Mouse (Mus musculus) neural tube, embryonic 14.5 days (tissue): Measurements from ENCODE around the gene Cbarp. TPM values are rescaled to one million over a fixed set of nuclear protein-coding genes. Genes with fewer than 3 reads are reported as not detected.
A peak's percentile ranks its signal among the peaks of the same experiment; 100 is the strongest.
"Not testable (repeated sequence)": the region's sequence is repeated elsewhere in the genome, so short reads cannot be mapped to it uniquely, and the experiment has no call there.

Experiments
- ATAC-seq: fragments of 200-750 bp; cut with Nextera tagmentation; 2 replicates; pipeline ENCODE4 v1.8.0; 2017; ENCODE audit warnings: low read depth, mild to moderate bottlenecking, moderate TSS enrichment, moderate library complexity
- H3K27ac ChIP-seq: fragments of 300-500 bp; sonication (generic); 2 replicates; pipeline ENCODE4 v1.5.1; 2014; ENCODE audit warnings: low read depth, mild to moderate bottlenecking, control low read depth, low read length, moderate library complexity, mixed read lengths
- H3K27me3 ChIP-seq: fragments of 300-500 bp; sonication (generic); 2 replicates; pipeline ENCODE4 v1.6.1; 2014; ENCODE audit warnings: low read length; ENCODE audit not compliant: control insufficient read depth, insufficient read depth
- H3K36me3 ChIP-seq: fragments of 300-500 bp; sonication (generic); 2 replicates; pipeline ENCODE4 v1.6.1; 2014; ENCODE audit warnings: low read length, mixed read lengths; ENCODE audit not compliant: control insufficient read depth, insufficient read depth
- H3K4me1 ChIP-seq: fragments of 300-500 bp; sonication (generic); 2 replicates; pipeline ENCODE4 v1.6.1; 2014; ENCODE audit warnings: low read length; ENCODE audit not compliant: control insufficient read depth, insufficient read depth
- H3K4me2 ChIP-seq: fragments of 300-500 bp; sonication (generic); 2 replicates; pipeline ENCODE4 v1.6.1; 2014; ENCODE audit warnings: mild to moderate bottlenecking, low read depth, low read length, control low read depth
- H3K4me3 ChIP-seq: fragments of 300-500 bp; sonication (generic); 2 replicates; pipeline ENCODE4 v1.5.1; 2014; ENCODE audit warnings: low read depth, low read length, control low read depth, mixed read lengths
- H3K9ac ChIP-seq: fragments of 300-500 bp; sonication (generic); replicated peaks from 2 replicates; pipeline ENCODE4 v1.6.1; 2014; ENCODE audit warnings: low read depth, mild to moderate bottlenecking, control low read depth, low read length, mixed read lengths
- H3K9me3 ChIP-seq: fragments of 300-500 bp; sonication (generic); 2 replicates; pipeline ENCODE4 v1.6.1; 2016; ENCODE audit warnings: low read length; ENCODE audit not compliant: control insufficient read depth
- WGBS: fragments of 180-500 bp; shearing (Covaris S2); extraction: QIAGEN DNeasy Blood & Tissue Kit; methylation state at CpG from one replicate; pipeline ENCODE4 v1.1.7; 2014; 5-methylcytosine and 5-hydroxymethylcytosine counted together
- polyA plus RNA-seq: library from polyadenylated mRNA; unstranded; fragments of >200 nt; fragmentation: Nextera tagmentation; extraction: Ambion mirVana; gene quantifications from 2 replicates; pipeline ENCODE4 v1.2.1, GENCODE M21; 2014

Gene Cbarp
- polyA plus RNA-seq, 1 experiment from 2014 or later = 101 TPM

- Histone ChIP-seq H3K27ac (peak overlapping the region; percentile 85), H3K4me2 (peak overlapping the region; percentile 63), H3K4me1 (peaks cover 31% of the 10 kb centered on the region), H3K27me3 (no peaks in the 10 kb centered on the region), H3K36me3 (peaks cover 26% of the 10 kb centered on the region), H3K4me3 (no peak overlapping the region; the same call in 1 of the 2 replicates), H3K9me3 (no peaks in the 10 kb centered on the region), H3K9ac (peak overlapping the region; percentile 62)
- 79% methylated on average over 45 of the region's 45 CpGs for WGBS
- no peak for ATAC-seq
Measured at GRCm38 (mm10) chr10:80171760-80172526, 31.3 kb upstream of the Cbarp start.

- no peak overlapping the region for H3K4me3 ChIP-seq
- H3K4me1 ChIP-seq = peaks cover 36% of the 10 kb centered on the region
- H3K4me2 ChIP-seq = no peak overlapping the region
Measured at GRCm38 (mm10) chr10:80171252-80171651, 30.6 kb upstream of the Cbarp start.

DNA sequence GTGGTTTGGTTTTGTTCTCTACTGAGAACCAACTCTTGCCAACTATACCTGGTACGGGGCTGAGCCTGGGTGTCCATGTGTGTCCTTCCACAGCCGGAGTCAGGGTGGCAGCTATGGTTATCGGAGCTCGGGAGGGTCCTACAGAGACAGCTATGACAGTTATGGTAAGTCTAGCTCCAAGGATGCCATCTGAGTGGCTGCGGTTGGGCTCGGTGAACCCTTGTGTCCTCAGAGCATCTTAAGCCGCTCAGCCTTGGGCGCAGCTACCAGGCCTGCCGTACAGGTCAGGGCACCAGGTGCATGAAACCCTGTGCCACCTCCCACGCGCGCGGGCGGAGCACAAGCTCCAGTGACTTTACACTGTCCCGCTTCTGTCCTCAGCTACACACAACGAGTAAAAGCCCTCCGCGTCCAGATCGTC lies 30.0 kb upstream of the Cbarp start:
- no peak overlapping the region for H3K4me2 ChIP-seq
- WGBS = 95% methylated on average over 19 of the region's 19 CpGs
- ATAC-seq = no peak
- no peaks in the 10 kb centered on the region for H3K27me3 ChIP-seq
- no peak overlapping the region for H3K9ac ChIP-seq
- H3K9me3 ChIP-seq = no peaks in the 10 kb centered on the region
- no peak overlapping the region for H3K4me3 ChIP-seq
- peaks cover 37% of the 10 kb centered on the region for H3K4me1 ChIP-seq
- peaks cover 26% of the 10 kb centered on the region for H3K36me3 ChIP-seq
- H3K27ac ChIP-seq = no peak overlapping the region

More at GRCm38 (mm10) chr10:80171252-80171651, 30.6 kb upstream of the Cbarp start:
- 94% methylated on average over 15 of the region's 15 CpGs for WGBS
- no peak overlapping the region for H3K27ac ChIP-seq
- no peaks in the 10 kb centered on the region for H3K27me3 ChIP-seq
- peaks cover 26% of the 10 kb centered on the region for H3K36me3 ChIP-seq
- no peaks in the 10 kb centered on the region for H3K9me3 ChIP-seq
- H3K9ac ChIP-seq = no peak overlapping the region
- ATAC-seq = no peak

DNA sequence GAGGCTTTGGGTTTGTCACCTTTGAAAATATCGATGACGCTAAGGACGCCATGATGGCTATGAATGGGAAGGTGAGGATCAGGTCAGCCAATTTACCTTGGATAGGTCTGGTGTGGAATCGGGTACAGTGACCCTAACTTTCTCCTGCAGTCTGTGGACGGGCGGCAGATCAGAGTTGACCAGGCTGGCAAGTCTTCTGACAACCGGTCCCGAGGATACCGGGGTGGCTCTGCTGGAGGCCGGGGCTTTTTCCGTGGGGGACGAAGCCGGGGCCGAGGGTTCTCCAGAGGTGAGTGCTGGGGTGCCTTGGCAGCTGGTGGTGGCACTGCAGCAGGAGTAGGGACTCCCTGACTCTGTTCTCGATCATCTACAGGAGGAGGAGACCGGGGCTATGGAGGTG lies 29.4 kb upstream of the Cbarp start:
- Histone ChIP-seq H3K4me3 (no peak overlapping the region), H3K9ac (no peak overlapping the region), H3K4me1 (peaks cover 42% of the 10 kb centered on the region), H3K27ac (no peak overlapping the region), H3K9me3 (no peaks in the 10 kb centered on the region), H3K36me3 (peaks cover 26% of the 10 kb centered on the region), H3K27me3 (no peaks in the 10 kb centered on the region), H3K4me2 (no peak overlapping the region)
- no peak for ATAC-seq
- 98% methylated on average over 16 of the region's 16 CpGs for WGBS

DNA sequence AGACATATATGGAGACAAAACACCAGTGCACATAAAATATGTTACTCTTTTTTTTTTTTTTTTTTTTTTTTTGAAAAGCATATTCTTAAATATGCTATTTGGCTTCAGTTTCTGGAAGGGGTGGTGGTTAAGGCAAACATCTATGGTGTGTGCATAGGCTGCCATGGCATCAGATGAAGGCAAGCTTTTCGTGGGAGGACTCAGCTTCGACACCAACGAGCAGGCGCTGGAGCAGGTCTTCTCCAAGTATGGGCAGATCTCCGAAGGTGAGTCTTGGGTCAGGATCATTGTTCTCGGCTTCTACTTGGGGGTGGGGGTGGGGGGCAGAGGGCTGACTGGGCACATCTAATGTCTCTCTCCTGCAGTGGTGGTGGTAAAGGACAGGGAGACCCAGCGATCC lies 29.0 kb upstream of the Cbarp start:
- no peak overlapping the region for H3K27ac ChIP-seq
- H3K4me3 ChIP-seq = no peak overlapping the region
- H3K4me2 ChIP-seq = peak overlapping the region; percentile 8; the same call in 1 of the 2 replicates
- no peaks in the 10 kb centered on the region for H3K27me3 ChIP-seq
- H3K36me3 ChIP-seq = peaks cover 26% of the 10 kb centered on the region
- peaks cover 43% of the 10 kb centered on the region for H3K4me1 ChIP-seq
- 93% methylated on average over 7 of the region's 7 CpGs for WGBS
- no peak overlapping the region for H3K9ac ChIP-seq
- no peaks in the 10 kb centered on the region for H3K9me3 ChIP-seq
- ATAC-seq = no peak

DNA sequence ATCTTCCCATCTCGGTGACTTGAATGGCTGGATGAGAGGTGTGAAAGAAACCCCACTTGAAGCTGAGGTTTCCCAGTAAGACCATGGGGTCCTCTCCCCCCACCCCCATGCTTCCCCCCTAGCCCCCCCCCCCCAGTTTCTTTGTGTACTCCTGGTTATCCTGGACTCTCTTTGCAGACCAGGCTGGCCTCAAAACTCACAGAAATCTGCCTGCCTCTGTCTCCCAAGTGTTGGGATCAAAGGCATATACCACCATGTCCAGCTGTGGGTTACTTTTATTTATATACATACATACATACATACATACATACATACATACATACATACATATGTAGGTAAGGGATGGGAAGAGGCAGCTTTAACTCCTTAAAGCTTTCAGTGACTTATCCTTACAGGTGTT lies 28.4 kb upstream of the Cbarp start:
- peak overlapping the region; percentile 99; the same call in 1 of the 2 replicates for H3K27ac ChIP-seq
- WGBS = 89% methylated on average over 1 of the region's 1 CpGs
- ATAC-seq = no peak
- peaks cover 26% of the 10 kb centered on the region for H3K36me3 ChIP-seq
- H3K4me3 ChIP-seq = peak overlapping the region; percentile 94
- peak overlapping the region; percentile 85 for H3K4me2 ChIP-seq
- H3K27me3 ChIP-seq = no peaks in the 10 kb centered on the region
- H3K4me1 ChIP-seq = peaks cover 49% of the 10 kb centered on the region
- H3K9ac ChIP-seq = peak overlapping the region; percentile 99; the same call in 1 of the 2 replicates
- H3K9me3 ChIP-seq = no peaks in the 10 kb centered on the region

GRCm38 (mm10) chr10:80168038-80168661 lies 27.5 kb upstream of the Cbarp start:
- Histone ChIP-seq H3K27ac (peak overlapping the region; percentile 99), H3K36me3 (peaks cover 26% of the 10 kb centered on the region), H3K4me2 (peak overlapping the region; percentile 85), H3K9me3 (no peaks in the 10 kb centered on the region), H3K27me3 (no peaks in the 10 kb centered on the region), H3K9ac (peak overlapping the region; percentile 99), H3K4me3 (peak overlapping the region; percentile 94), H3K4me1 (peaks cover 53% of the 10 kb centered on the region)
- WGBS = under 1% methylated on average over 43 of the region's 48 CpGs
- ATAC-seq = peak; percentile 39

DNA sequence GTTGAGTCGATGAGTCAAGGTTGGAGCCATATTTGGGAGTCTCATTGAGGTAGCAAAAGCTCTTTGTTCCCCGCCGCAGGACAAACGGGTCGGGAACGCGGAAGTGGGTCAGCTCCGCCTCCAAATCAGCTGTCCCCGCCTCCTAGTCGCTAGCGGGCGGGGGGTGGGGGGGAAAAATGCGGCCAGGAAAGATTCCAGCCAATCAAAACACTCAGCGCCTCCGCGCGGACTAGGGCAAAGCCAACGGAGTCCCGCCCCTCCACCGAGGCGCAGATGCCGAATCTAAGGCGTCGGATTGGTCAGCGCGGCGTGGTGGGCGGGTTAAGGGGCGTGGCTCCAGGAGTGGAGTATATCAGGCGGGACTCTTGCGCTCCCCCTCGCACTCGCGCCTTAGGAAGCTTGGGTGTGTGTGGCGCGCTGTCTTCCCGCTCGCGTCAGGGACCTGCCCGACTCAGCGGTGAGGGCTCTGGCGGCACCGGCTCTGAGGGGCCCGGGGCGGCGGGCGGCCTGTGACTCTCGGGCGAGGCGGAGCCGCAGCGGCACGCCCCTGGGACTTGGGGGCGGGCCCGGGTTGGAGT lies 26.9 kb upstream of the Cbarp start:
- H3K36me3 ChIP-seq = peaks cover 26% of the 10 kb centered on the region
- H3K9me3 ChIP-seq = no peaks in the 10 kb centered on the region
- H3K4me1 ChIP-seq = peaks cover 51% of the 10 kb centered on the region
- WGBS = under 1% methylated on average over 53 of the region's 55 CpGs
- peak overlapping the region; percentile 85 for H3K4me2 ChIP-seq
- peak overlapping the region; percentile 99 for H3K9ac ChIP-seq
- H3K27ac ChIP-seq = peak overlapping the region; percentile 99
- H3K27me3 ChIP-seq = no peaks in the 10 kb centered on the region
- peak; percentile 89 for ATAC-seq
- peak overlapping the region; percentile 94 for H3K4me3 ChIP-seq

- peak overlapping the region; percentile 90 for H3K27ac ChIP-seq
- ATAC-seq, H3K4me3 ChIP-seq, H3K9ac ChIP-seq, H3K27me3 ChIP-seq, H3K9me3 ChIP-seq: not testable (repeated sequence)
- 81% methylated on average over 4 of the region's 4 CpGs for WGBS
- peak overlapping the region; percentile 94; the same call in 1 of the 2 replicates for H3K4me2 ChIP-seq
- H3K36me3 ChIP-seq = peaks cover 14% of the 10 kb centered on the region
- H3K4me1 ChIP-seq = peaks cover 41% of the 10 kb centered on the region
Measured at GRCm38 (mm10) chr10:80166136-80166535, 25.5 kb upstream of the Cbarp start.
